Mouse (Mus musculus) liver, embryonic 11.5 days (tissue): ENCODE results near the gene Grm6. TPM values are rescaled to one million over a fixed set of nuclear protein-coding genes. Genes with fewer than 3 reads are reported as not detected.

Experiments used
- ATAC-seq: fragments of 200-750 bp; cut with Nextera tagmentation; replicated peaks from 2 replicates; pipeline ENCODE4 v1.8.0; 2017; ENCODE audit warnings: moderate number of reproducible peaks, mild to moderate bottlenecking, moderate TSS enrichment, moderate library complexity; ENCODE audit not compliant: low FRiP score
- DNase-seq: peaks from one replicate; pipeline ENCODE4 v3.0.0-alpha.2; 2017; ENCODE audit warnings: low spot score
- H3K27ac ChIP-seq: fragments of 300-500 bp; sonication (generic); 2 replicates; pipeline ENCODE4 v1.5.1; 2014; ENCODE audit warnings: mild to moderate bottlenecking, low read depth, low read length, control low read depth
- H3K27me3 ChIP-seq: fragments of 300-500 bp; sonication (generic); replicated peaks from 2 replicates; pipeline ENCODE4 v1.6.1; 2014; ENCODE audit warnings: low read length, mixed read lengths; ENCODE audit not compliant: control insufficient read depth, insufficient read depth
- H3K36me3 ChIP-seq: fragments of 300-500 bp; sonication (generic); 2 replicates; pipeline ENCODE4 v1.6.1; 2014; ENCODE audit warnings: mild to moderate bottlenecking, low read length, moderate library complexity, mixed read lengths; ENCODE audit not compliant: control insufficient read depth, insufficient read depth
- H3K4me1 ChIP-seq: fragments of 300-500 bp; sonication (generic); replicated peaks from 2 replicates; pipeline ENCODE4 v1.6.1; 2014; ENCODE audit warnings: low read length, mixed read lengths; ENCODE audit not compliant: control insufficient read depth, insufficient read depth
- H3K4me2 ChIP-seq: fragments of 300-500 bp; sonication (generic); 2 replicates; pipeline ENCODE4 v1.6.1; 2014; ENCODE audit warnings: mild to moderate bottlenecking, control low read depth, moderate library complexity
- H3K4me3 ChIP-seq: fragments of 300-500 bp; sonication (generic); 2 replicates; pipeline ENCODE4 v1.5.1; 2014; ENCODE audit warnings: low read depth, low read length, control low read depth
- H3K9ac ChIP-seq: fragments of 300-500 bp; sonication (generic); 2 replicates; pipeline ENCODE4 v1.6.1; 2014; ENCODE audit warnings: low read depth, low read length, control low read depth
- H3K9me3 ChIP-seq: fragments of 300-500 bp; sonication (generic); 2 replicates; pipeline ENCODE4 v1.6.1; 2016; ENCODE audit warnings: low read length, inconsistent platforms, mixed read lengths; ENCODE audit not compliant: control insufficient read depth
- WGBS: fragments of 180-500 bp; shearing (Covaris S2); extraction: QIAGEN DNeasy Blood & Tissue Kit; methylation state at CpG from one replicate; pipeline ENCODE4 v1.1.7; 2014; 5-methylcytosine and 5-hydroxymethylcytosine counted together
- polyA plus RNA-seq: library from polyadenylated mRNA; unstranded; fragments of >200 nt; fragmentation: Nextera tagmentation; extraction: Ambion mirVana; gene quantifications from 2 replicates; pipeline ENCODE4 v1.2.1, GENCODE M21; 2014

The Grm6 gene
- polyA plus RNA-seq, 1 experiment from 2014 or later, result 0.12 TPM

- WGBS, result 40% methylated on average over 2 of the region's 2 CpGs
- DNase-seq, result no peak
- Histone ChIP-seq H3K4me3 (no peak overlapping the region), H3K27me3 (no peaks in the 10 kb centered on the region), H3K9me3 (peaks cover under 1% of the 10 kb centered on the region; the same call in 1 of the 2 replicates), H3K9ac (no peak overlapping the region), H3K36me3 (no peaks in the 10 kb centered on the region), H3K27ac (no peak overlapping the region), H3K4me1 (no peaks in the 10 kb centered on the region), H3K4me2 (no peak overlapping the region)
- ATAC-seq, result no peak
These were observed 42.0 kb downstream of the Grm6 start for GRCm38 (mm10) chr11:50892441-50892840.

- WGBS, result 66% methylated on average over 1 of the region's 1 CpGs
- no peak for ATAC-seq
- peaks cover 35% of the 10 kb centered on the region for H3K9me3 ChIP-seq
These were observed 46.9 kb downstream of the Grm6 start for GRCm38 (mm10) chr11:50897359-50897758.

GRCm38 (mm10) chr11:50908136-50908535 is 57.7 kb downstream of the Grm6 start:
- Histone ChIP-seq H3K9ac (no peak overlapping the region), H3K27ac (no peak overlapping the region), H3K27me3 (no peaks in the 10 kb centered on the region), H3K4me2 (no peak overlapping the region), H3K9me3 (peaks cover 13% of the 10 kb centered on the region; the same call in 1 of the 2 replicates), H3K4me1 (no peaks in the 10 kb centered on the region), H3K36me3 (peaks cover 62% of the 10 kb centered on the region), H3K4me3 (no peak overlapping the region)
- 90% methylated on average over 5 of the region's 5 CpGs for WGBS
- no peak for DNase-seq
- ATAC-seq, result no peak

More at GRCm38 (mm10) chr11:50897359-50897758, 46.9 kb downstream of the Grm6 start:
- H3K27ac ChIP-seq, result no peak overlapping the region
- no peak overlapping the region for H3K9ac ChIP-seq
- no peaks in the 10 kb centered on the region for H3K27me3 ChIP-seq
- H3K36me3 ChIP-seq, result peaks cover 29% of the 10 kb centered on the region
- no peak overlapping the region for H3K4me2 ChIP-seq
- no peak overlapping the region for H3K4me3 ChIP-seq
- H3K4me1 ChIP-seq, result no peaks in the 10 kb centered on the region
- DNase-seq, result no peak

DNA sequence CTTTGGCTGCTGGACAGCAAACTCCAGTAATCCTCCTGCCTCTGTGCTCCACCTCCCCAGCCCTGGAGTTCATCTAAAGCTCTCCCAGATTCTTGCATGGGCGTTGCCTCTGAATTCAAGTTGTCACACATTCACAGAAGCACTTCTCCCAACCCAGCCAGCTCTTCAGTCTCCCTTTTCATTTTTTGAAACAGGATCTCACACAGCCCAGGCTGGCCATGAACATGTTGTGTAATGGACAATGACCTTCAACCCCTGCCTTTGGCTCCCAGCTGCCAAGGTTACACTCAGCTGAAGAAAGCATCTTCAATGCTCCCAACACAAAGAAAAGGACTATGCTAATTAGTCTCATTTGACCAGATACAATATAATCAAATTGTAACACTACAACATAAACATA is 62.8 kb downstream of the Grm6 start:
- H3K4me2 ChIP-seq, result no peak overlapping the region
- H3K27me3 ChIP-seq, result no peaks in the 10 kb centered on the region
- H3K27ac ChIP-seq, result no peak overlapping the region
- H3K9me3 ChIP-seq, result no peaks in the 10 kb centered on the region
- H3K4me3 ChIP-seq, result no peak overlapping the region
- no peaks in the 10 kb centered on the region for H3K4me1 ChIP-seq
- ATAC-seq (no peak), DNase-seq (no peak)
- WGBS, result 68% methylated on average over 1 of the region's 1 CpGs
- no peak overlapping the region for H3K9ac ChIP-seq
- peaks cover 26% of the 10 kb centered on the region for H3K36me3 ChIP-seq

DNA sequence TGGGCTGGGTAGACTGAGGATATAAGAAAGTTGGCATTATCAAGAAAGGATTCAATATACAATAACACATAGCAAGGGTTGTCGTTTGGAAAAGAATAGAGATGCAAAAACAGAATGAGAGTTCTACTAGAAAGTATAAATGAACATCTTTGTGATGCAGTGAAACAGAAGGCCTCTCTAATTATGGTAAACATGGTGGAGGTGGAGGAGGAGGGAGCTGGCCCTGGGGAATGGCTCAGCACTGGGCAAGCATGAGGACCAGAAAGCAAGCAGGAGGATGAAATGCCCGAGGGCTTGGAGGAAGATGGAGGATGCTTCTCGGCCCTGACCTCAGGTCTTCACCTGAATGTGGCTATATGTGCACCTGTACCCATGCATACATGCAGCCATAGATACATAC is 64.0 kb downstream of the Grm6 start:
- DNase-seq (no peak), ATAC-seq (no peak)
- Histone ChIP-seq H3K4me1 (no peaks in the 10 kb centered on the region), H3K9ac (no peak overlapping the region), H3K9me3 (no peaks in the 10 kb centered on the region), H3K4me3 (no peak overlapping the region), H3K36me3 (peaks cover 19% of the 10 kb centered on the region), H3K27me3 (no peaks in the 10 kb centered on the region), H3K4me2 (no peak overlapping the region), H3K27ac (no peak overlapping the region)
- 94% methylated on average over 3 of the region's 3 CpGs for WGBS

Other genes with a start within 250 kb of the Grm6 start
- 3.4 and 4.2 TPM in 2 replicates for gene Adamts2, start 248.6 kb upstream of the Grm6 start, polyA plus RNA-seq
- 9.8 and 11.2 TPM in 2 replicates for gene Zfp354c, start 23.0 kb upstream of the Grm6 start, polyA plus RNA-seq
- gene Zfp879, start 9.1 kb upstream of the Grm6 start, polyA plus RNA-seq, result 0.09 and 0.36 TPM in 2 replicates
- 2.8 and 4.0 TPM in 2 replicates for gene Zfp454, start 37.0 kb downstream of the Grm6 start, polyA plus RNA-seq
- 10.0 and 10.6 TPM in 2 replicates for gene Zfp2, start 65.5 kb downstream of the Grm6 start, polyA plus RNA-seq
- gene Zfp354b, start 80.9 kb downstream of the Grm6 start, polyA plus RNA-seq, result 0.47 and 0.51 TPM in 2 replicates
- gene 4933414I15Rik, start 93.1 kb downstream of the Grm6 start, polyA plus RNA-seq, result not detected in 2 replicates
- gene Prop1, start 103.1 kb downstream of the Grm6 start, polyA plus RNA-seq, result not detected in 2 replicates
- gene Olfr1378, start 115.8 kb downstream of the Grm6 start, polyA plus RNA-seq, result not detected in 2 replicates
- gene Olfr1377, start 131.3 kb downstream of the Grm6 start, polyA plus RNA-seq, result not detected in 2 replicates
- not detected in 2 replicates for gene Olfr51, start 152.9 kb downstream of the Grm6 start, polyA plus RNA-seq
- not detected in 2 replicates for gene Olfr54, start 163.6 kb downstream of the Grm6 start, polyA plus RNA-seq
- gene Olfr1375, start 197.4 kb downstream of the Grm6 start, polyA plus RNA-seq, result not detected in 2 replicates
- gene Zfp354a, start 208.6 kb downstream of the Grm6 start, polyA plus RNA-seq, result 4.1 and 4.5 TPM in 2 replicates